Mouse (Mus musculus): ENCODE measurements around the gene Pknox2. TPM values are rescaled to one million over a fixed set of nuclear protein-coding genes. Genes with fewer than 3 reads are reported as not detected.

The Pknox2 gene
- 4.4 and 40.5 TPM in 2 replicates for polyA plus RNA-seq (2012; rRNA removed; ENCODE audit: low replicate concordance)

GRCm38 (mm10) chr9:37147359-37147685, at the start of gene Pknox2:
Pknox2 (minus strand) TSS chr9:37147407.

Other genes with a start within 250 kb of the Pknox2 start
- 4.3 and 6.7 TPM in 2 replicates for gene Tmem218, start 60.8 kb upstream of the Pknox2 start, polyA plus RNA-seq (2012; rRNA removed; ENCODE audit: low replicate concordance)
- 5.4 and 7.6 TPM in 2 replicates for gene Slc37a2, start 108.3 kb upstream of the Pknox2 start, polyA plus RNA-seq (2012; rRNA removed; ENCODE audit: low replicate concordance)
- 0.49 and 1.1 TPM in 2 replicates for gene Ccdc15, start 201.0 kb upstream of the Pknox2 start, polyA plus RNA-seq (2012; rRNA removed; ENCODE audit: low replicate concordance)
- gene Hepacam, start 219.9 kb upstream of the Pknox2 start, polyA plus RNA-seq (2012; rRNA removed; ENCODE audit: low replicate concordance) = 0.05 and 0.23 TPM in 2 replicates